Mouse (Mus musculus) liver, adult 10 weeks (tissue): ENCODE measurements around the gene Asgr2. TPM values are rescaled to one million over a fixed set of nuclear protein-coding genes. Genes with fewer than 3 reads are reported as not detected.

Experiments used
- polyA plus RNA-seq: library from polyadenylated mRNA; stranded (reverse); fragments of 350-450 nt; fragmentation: Illumina TruSeq; extraction: RNeasy Lipid Tissue Mini Kit (QIAGEN cat#74804); gene quantifications from one replicate; pipeline ENCODE4 v1.2.3, GENCODE M21; 2014; ENCODE audit warnings: low read depth, low replicate concordance

The Asgr2 gene
- polyA plus RNA-seq: 93.1 TPM

DNA sequence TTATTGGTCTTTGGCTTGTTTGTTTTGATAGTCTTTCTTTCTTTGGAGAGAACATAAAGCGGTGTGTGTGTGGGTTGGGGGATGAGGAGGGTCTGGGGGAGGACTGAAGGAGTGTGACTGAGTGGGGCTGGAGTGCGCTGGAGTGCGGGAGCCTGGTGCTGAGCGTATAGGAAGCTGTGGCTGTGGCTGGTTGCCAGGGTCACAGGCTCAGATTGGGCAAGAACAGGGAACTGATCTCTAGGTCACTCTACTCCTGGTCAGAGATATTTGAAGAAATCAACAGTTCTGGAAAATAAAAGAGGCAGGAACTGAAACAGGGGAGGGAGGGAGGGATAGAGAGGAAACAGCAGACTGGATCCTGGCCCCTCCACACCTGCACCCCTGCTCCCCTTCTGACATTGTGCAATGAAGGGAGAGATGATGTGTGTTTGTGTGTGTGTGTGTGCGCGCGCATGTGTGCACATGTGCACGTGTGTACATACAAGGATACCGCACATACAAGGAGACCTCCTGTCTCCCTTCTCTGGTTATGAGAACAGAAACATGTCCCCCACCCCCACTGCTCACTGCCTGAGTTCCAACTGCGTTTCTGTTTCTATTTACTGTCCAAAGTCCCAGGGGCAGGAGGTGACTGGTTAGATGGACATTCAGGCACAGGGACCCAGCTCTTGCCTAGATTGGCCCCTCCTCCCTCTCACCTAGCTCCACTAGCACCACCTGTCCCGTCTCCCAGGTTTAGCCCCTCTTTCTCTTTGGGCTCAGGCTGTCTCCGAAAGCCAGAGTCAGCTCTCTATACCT lies at the start of gene Asgr2:
Gene Asgr2 (plus strand): TSS at position 659 of the 798 bp plus-strand sequence.

DNA sequence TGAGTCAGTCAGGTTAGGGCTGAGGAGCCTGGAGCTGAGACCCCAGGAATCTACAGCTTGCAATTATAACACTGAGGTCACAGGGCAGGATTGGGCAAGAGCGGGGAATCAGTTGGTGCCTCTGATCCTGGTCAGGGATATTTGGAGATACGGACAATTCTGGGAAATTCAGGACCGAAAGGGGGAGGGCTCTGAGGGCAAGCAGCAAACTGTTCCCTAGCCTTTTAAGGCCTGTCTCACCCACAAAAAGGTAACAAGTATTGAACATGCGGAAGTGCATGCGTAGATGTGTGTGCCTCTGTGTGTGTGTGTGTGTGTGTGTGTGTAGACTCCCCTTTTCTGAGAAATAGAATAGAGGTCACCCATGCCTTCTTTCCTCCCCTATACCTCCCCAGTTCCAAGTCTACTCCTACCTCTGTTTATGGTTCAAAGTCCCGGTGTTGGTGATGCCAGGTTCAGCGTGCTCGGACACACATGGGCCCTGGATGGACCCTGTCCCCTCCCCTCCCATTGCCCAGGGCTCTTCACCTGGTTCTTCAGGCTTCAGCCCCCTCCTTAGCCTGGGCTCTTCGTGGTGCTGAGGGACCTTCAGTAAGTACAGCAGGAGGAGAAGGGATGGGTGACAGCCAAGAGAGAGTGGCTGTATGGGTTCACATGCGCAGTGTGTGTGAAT lies 38.4 kb upstream of the Asgr2 start, which contains the start of gene Asgr1:
Gene Asgr1 (plus strand): TSS at position 188 of the 673 bp plus-strand sequence.

DNA sequence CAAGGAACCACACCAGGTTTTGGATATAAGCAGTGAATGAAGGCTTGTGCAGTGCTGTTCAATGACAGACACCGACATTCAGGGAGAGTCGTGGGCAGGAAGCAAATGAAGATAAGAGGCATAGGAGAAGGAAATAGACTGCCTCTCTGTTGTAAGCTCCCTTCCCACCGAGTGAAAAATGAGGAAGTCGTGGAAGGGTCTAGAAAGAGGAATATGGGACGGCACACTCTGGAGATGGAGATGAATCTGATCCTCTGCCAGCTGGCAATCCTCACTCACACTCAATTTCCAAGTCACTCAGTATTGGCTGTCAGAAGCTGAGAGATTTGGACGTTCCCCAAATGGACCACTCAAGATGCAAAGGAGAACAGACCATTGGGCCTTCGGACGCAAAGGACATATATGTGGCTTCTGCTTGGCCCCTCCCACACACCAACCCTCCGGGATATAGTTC lies 37.5 kb downstream of the Asgr2 start, which contains the start of gene Mgl2:
Gene Mgl2 (plus strand): TSS at position 404 of the 454 bp plus-strand sequence.

Other genes with a start within 250 kb of the Asgr2 start
- gene Plscr3, start 246.3 kb upstream of the Asgr2 start, polyA plus RNA-seq: 1.1 TPM
- gene Tnk1, start 233.9 kb upstream of the Asgr2 start, polyA plus RNA-seq: not detected
- gene Tmem95, start 214.6 kb upstream of the Asgr2 start, polyA plus RNA-seq: not detected
- gene Kctd11, start 211.2 kb upstream of the Asgr2 start, polyA plus RNA-seq: 0.42 TPM
- gene Acap1, start 197.1 kb upstream of the Asgr2 start, polyA plus RNA-seq: 0.40 TPM
- not detected for gene 2810408A11Rik, start 191.7 kb upstream of the Asgr2 start, polyA plus RNA-seq
- 3.0 TPM for gene Neurl4, start 191.6 kb upstream of the Asgr2 start, polyA plus RNA-seq
- gene Gps2, start 178.8 kb upstream of the Asgr2 start, polyA plus RNA-seq: 9.6 TPM
- gene Eif5a, start 170.7 kb upstream of the Asgr2 start, polyA plus RNA-seq: 155 TPM
- not detected for gene Ybx2, start 156.8 kb upstream of the Asgr2 start, polyA plus RNA-seq
- not detected for gene Slc2a4, start 144.5 kb upstream of the Asgr2 start, polyA plus RNA-seq
- 0.40 TPM for gene Cldn7, start 127.9 kb upstream of the Asgr2 start, polyA plus RNA-seq
- gene Ctdnep1, start 111.5 kb upstream of the Asgr2 start, polyA plus RNA-seq: 25.5 TPM
- 9.7 TPM for gene Elp5, start 110.1 kb upstream of the Asgr2 start, polyA plus RNA-seq
- 367 TPM for gene Gabarap, start 101.5 kb upstream of the Asgr2 start, polyA plus RNA-seq
- gene Phf23, start 96.9 kb upstream of the Asgr2 start, polyA plus RNA-seq: 7.1 TPM
- 0.37 TPM for gene Dvl2, start 92.0 kb upstream of the Asgr2 start, polyA plus RNA-seq
- gene Acadvl, start 77.2 kb upstream of the Asgr2 start, polyA plus RNA-seq: 60.6 TPM
- 0.13 TPM for gene Dlg4, start 75.7 kb upstream of the Asgr2 start, polyA plus RNA-seq
- gene Asgr1, start 38.6 kb upstream of the Asgr2 start, polyA plus RNA-seq: 171 TPM
- 0.24 TPM for gene Mgl2, start 37.7 kb downstream of the Asgr2 start, polyA plus RNA-seq
- 0.37 TPM for gene Clec10a, start 63.6 kb downstream of the Asgr2 start, polyA plus RNA-seq
- gene Slc16a11, start 120.1 kb downstream of the Asgr2 start, polyA plus RNA-seq: 0.61 TPM
- gene Slc16a13, start 128.4 kb downstream of the Asgr2 start, polyA plus RNA-seq: 0.53 TPM
- 1.5 TPM for gene Bcl6b, start 137.2 kb downstream of the Asgr2 start, polyA plus RNA-seq
- 2.0 TPM for gene 0610010K14Rik, start 145.3 kb downstream of the Asgr2 start, polyA plus RNA-seq
- gene Gm21988, start 147.2 kb downstream of the Asgr2 start, polyA plus RNA-seq: 1.0 TPM
- gene Rnasek, start 147.2 kb downstream of the Asgr2 start, polyA plus RNA-seq: 21.2 TPM
- 0.37 TPM for gene Alox12, start 162.7 kb downstream of the Asgr2 start, polyA plus RNA-seq
- gene Alox12e, start 230.0 kb downstream of the Asgr2 start, polyA plus RNA-seq: not detected